Mouse (Mus musculus): ENCODE measurements around the gene Gal3st1. TPM values are rescaled to one million over a fixed set of nuclear protein-coding genes. Genes with fewer than 3 reads are reported as not detected.

Gal3st1 gene
- total RNA-seq, 2 experiments from 2014 or later = 9.2 to 9.9 TPM

Other genes with a start within 250 kb of the Gal3st1 start
- 100 to 1,000 TPM; 125 to 126 TPM for gene Osbp2, start 119.7 kb upstream of the Gal3st1 start, total RNA-seq (2021)
- gene 4921536K21Rik, start 88.5 kb upstream of the Gal3st1 start, total RNA-seq (2021) = under 1 TPM; 0.62 to 0.65 TPM
- 10 to 100 TPM; 18.8 to 21.0 TPM for gene Dusp18, start 88.4 kb upstream of the Gal3st1 start, total RNA-seq (2021)
- 10 to 100 TPM; 25.2 to 27.7 TPM for gene Slc35e4, start 69.0 kb upstream of the Gal3st1 start, total RNA-seq (2021)
- gene Tcn2, start 51.5 kb upstream of the Gal3st1 start, total RNA-seq (2021) = 10 to 100 TPM; 13.0 to 14.5 TPM
- 10 to 100 TPM; 34.3 to 47.9 TPM for gene Pes1, start 19.7 kb upstream of the Gal3st1 start, total RNA-seq (2021)
- under 1 TPM; 0.28 TPM for gene 4930556J24Rik, start 6.9 kb upstream of the Gal3st1 start, total RNA-seq (2021)
- gene Sec14l4, start 47.8 kb downstream of the Gal3st1 start, total RNA-seq (2021) = under 1 TPM in 1 of 2 experiments, not detected in 1; 0.11 TPM
- 1 to 10 TPM; 2.3 to 3.6 TPM for gene Sec14l3, start 81.2 kb downstream of the Gal3st1 start, total RNA-seq (2021)
- gene Mtfp1, start 111.8 kb downstream of the Gal3st1 start, total RNA-seq (2021) = 10 to 100 TPM; 59.4 to 73.7 TPM
- 10 to 100 TPM; 14.0 to 14.4 TPM for gene Sec14l2, start 139.8 kb downstream of the Gal3st1 start, total RNA-seq (2021)
- gene Rnf215, start 151.6 kb downstream of the Gal3st1 start, total RNA-seq (2021) = 10 to 100 TPM; 43.4 to 45.8 TPM
- 10 to 100 TPM; 13.8 to 15.5 TPM for gene Ccdc157, start 176.7 kb downstream of the Gal3st1 start, total RNA-seq (2021)
- gene Sf3a1, start 176.7 kb downstream of the Gal3st1 start, total RNA-seq (2021) = 10 to 100 TPM; 73.9 to 75.1 TPM
- 10 to 100 TPM; 27.4 to 27.8 TPM for gene Tbc1d10a, start 203.2 kb downstream of the Gal3st1 start, total RNA-seq (2021)
- gene Castor1, start 234.6 kb downstream of the Gal3st1 start, total RNA-seq (2021) = 1 to 10 TPM; 2.1 to 5.2 TPM